Mouse (Mus musculus) liver, embryonic 14.5 days (tissue): ENCODE results near the gene Dusp10. TPM values are rescaled to one million over a fixed set of nuclear protein-coding genes. Genes with fewer than 3 reads are reported as not detected.

Source experiments
- ATAC-seq: fragments of 200-750 bp; cut with Nextera tagmentation; 2 replicates; pipeline ENCODE4 v1.8.0; 2017; ENCODE audit warnings: moderate number of reproducible peaks, mild to moderate bottlenecking, moderate library complexity; ENCODE audit not compliant: insufficient read depth
- DNase-seq, 3 experiments: peaks; one replicate each; pipeline ENCODE4 v3.0.0-alpha.2; 2012 to 2013; ENCODE audit warnings: low read depth in 3 of 3, low spot score in 3 of 3
- H3K27ac ChIP-seq: fragments of 300-500 bp; sonication (generic); 2 replicates; pipeline ENCODE4 v1.5.1; 2014; ENCODE audit warnings: moderate library complexity, mild to moderate bottlenecking, control low read depth, inconsistent platforms
- H3K27me3 ChIP-seq: fragments of 300-500 bp; sonication (generic); 2 replicates; pipeline ENCODE4 v1.6.1; 2014; ENCODE audit warnings: mild to moderate bottlenecking, low read length, moderate library complexity; ENCODE audit not compliant: control insufficient read depth, insufficient read depth
- H3K36me3 ChIP-seq: fragments of 300-500 bp; sonication (generic); replicated peaks from 2 replicates; pipeline ENCODE4 v1.6.1; 2014; ENCODE audit warnings: low read depth; ENCODE audit not compliant: control insufficient read depth, insufficient read depth
- H3K4me1 ChIP-seq, 2 experiments: fragments of 200-500 bp in 1 of 2; fragments of 300-500 bp in 1 of 2; sonication (generic) in 1 of 2; replicated peaks; 2 replicates each; pipeline ENCODE4 v1.6.1; 2012 to 2014; ENCODE audit warnings: antibody characterized with exemption in 1 of 2, inconsistent platforms in 1 of 2, low read length in 1 of 2; ENCODE audit not compliant: control insufficient read depth in 2 of 2, insufficient read depth in 2 of 2
- H3K4me2 ChIP-seq: fragments of 300-500 bp; sonication (generic); 2 replicates; pipeline ENCODE4 v1.6.1; 2014; ENCODE audit warnings: low read depth, mild to moderate bottlenecking, control low read depth, moderate library complexity
- H3K4me3 ChIP-seq, 2 experiments: fragments of 200-500 bp in 1 of 2; fragments of 300-500 bp in 1 of 2; sonication (generic) in 1 of 2; 2 replicates each; pipeline ENCODE4 v1.5.1; 2012 to 2014; ENCODE audit warnings: low read depth in 2 of 2, low read length in 2 of 2, mild to moderate bottlenecking in 2 of 2, control low read depth in 1 of 2, inconsistent platforms in 1 of 2, moderate library complexity in 1 of 2; ENCODE audit not compliant: insufficient read depth in 1 of 2
- H3K9ac ChIP-seq: fragments of 300-500 bp; sonication (generic); replicated peaks from 2 replicates; pipeline ENCODE4 v1.6.1; 2014; ENCODE audit warnings: mild to moderate bottlenecking, control low read depth, moderate library complexity
- H3K9me3 ChIP-seq: fragments of 300-500 bp; sonication (generic); 2 replicates; pipeline ENCODE4 v1.6.1; 2016; ENCODE audit warnings: low read length, mixed read lengths; ENCODE audit not compliant: control insufficient read depth
- CTCF ChIP-seq: IDR thresholded peaks from 2 replicates; pipeline ENCODE4 v1.5.1; 2016; ENCODE audit warnings: antibody characterized with exemption, low read depth, control low read depth
- EP300 ChIP-seq: IDR thresholded peaks from 2 replicates; pipeline ENCODE4 v1.6.1; 2016; ENCODE audit warnings: antibody characterized with exemption, low read depth
- WGBS: fragments of 180-500 bp; shearing (Covaris S2); extraction: QIAGEN DNeasy Blood & Tissue Kit; methylation state at CpG from one replicate; pipeline ENCODE4 v1.1.7; 2014; ENCODE audit not compliant: insufficient replicate concordance; 5-methylcytosine and 5-hydroxymethylcytosine counted together
- polyA plus RNA-seq, 2 experiments: library from polyadenylated mRNA; depleted of rRNA in 1 of 2; stranded (reverse) in 1 of 2; unstranded in 1 of 2; fragments of >200 nt; fragmentation: Nextera tagmentation in 1 of 2; extraction: Ambion mirVana in 1 of 2; gene quantifications; 2 replicates each; pipeline versions ENCODE4 v1.2.1 to v1.2.3; 2012 to 2014

The Dusp10 gene
- polyA plus RNA-seq, 2 experiments, result 2.0 to 2.7 TPM

DNA sequence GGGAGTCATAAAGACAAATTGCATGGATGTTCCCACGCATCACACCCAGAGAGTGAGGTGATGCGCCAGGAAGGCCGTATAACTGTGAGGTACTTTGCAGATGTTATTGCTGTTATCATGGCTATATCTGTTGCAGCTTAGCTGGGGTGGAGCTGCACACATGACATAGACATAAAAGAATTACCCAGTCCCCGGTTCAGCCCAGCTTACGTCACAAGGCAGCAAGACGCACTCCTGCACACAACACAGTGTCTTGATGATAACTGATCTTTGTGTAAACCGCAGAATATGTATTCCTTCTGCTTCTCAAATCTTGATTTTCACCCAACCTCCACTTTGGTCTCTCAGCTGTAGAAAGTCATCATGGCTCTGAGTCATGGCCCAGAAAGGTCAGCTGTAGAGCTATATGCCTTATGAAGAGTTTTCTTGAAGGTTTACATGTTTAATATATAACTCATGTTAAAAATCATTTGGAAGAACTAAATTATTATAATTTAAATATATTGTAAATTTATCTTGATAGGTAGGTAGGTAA is 25.3 kb upstream of the Dusp10 start:
- Histone ChIP-seq H3K9me3 (no peaks in the 10 kb centered on the region), H3K36me3 (no peaks in the 10 kb centered on the region), H3K4me2 (no peak overlapping the region), H3K4me1 (no peaks in the 10 kb centered on the region), H3K27me3 (no peaks in the 10 kb centered on the region), H3K27ac (no peak overlapping the region), H3K4me3 (no peak overlapping the region), H3K9ac (no peak overlapping the region)
- DNase-seq (no peak), ATAC-seq (no peak)
- WGBS, result 79% methylated on average over 7 of the region's 7 CpGs
- TF ChIP-seq EP300 (no peak), CTCF (no peak)

DNA sequence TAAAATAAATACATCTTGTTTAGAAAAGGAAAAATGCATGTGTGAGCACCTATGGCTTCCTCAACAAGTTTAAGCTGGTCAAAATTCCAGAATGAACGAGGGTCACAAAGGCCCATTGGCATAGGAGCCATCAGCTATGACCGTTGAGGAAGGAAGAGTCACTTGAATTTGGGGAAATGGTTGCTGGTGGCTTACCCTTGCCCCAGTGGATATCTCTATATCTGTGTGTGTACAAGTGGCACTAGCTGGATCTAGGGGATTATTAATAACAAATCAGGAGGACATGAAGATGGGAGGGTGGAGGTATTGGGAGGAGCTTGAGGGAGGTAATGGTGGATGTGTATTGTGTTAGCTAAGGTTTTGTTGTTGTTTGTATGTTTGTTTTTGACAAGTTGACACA is 21.2 kb upstream of the Dusp10 start:
- 49% methylated on average over 2 of the region's 2 CpGs for WGBS

DNA sequence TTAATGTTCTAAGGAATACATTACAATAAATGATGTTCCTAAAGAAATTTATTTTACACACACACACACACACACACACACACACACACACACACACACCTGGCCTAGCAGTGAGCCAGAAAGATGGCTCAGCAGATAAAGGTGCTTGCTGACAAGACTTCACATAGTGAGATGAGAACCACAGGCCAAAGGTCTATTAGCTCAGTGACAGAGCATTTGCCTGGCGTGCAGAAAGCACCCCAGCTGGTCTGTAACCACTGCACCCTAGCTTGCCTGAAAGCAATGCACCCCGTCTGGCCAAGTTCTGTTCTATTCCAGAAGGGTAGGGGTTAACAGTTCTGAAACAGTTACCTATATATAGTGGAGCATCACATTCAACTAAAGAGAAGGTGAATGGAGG is 15.9 kb upstream of the Dusp10 start:
- no peak overlapping the region for H3K4me2 ChIP-seq
- TF ChIP-seq CTCF, result no peak
- no peak for TF ChIP-seq EP300
- no peak overlapping the region for H3K27ac ChIP-seq
- ATAC-seq, result no peak
- no peaks in the 10 kb centered on the region for H3K27me3 ChIP-seq
- no peak overlapping the region for H3K9ac ChIP-seq
- H3K36me3 ChIP-seq, result no peaks in the 10 kb centered on the region
- no peaks in the 10 kb centered on the region for H3K9me3 ChIP-seq
- no peaks in the 10 kb centered on the region for H3K4me1 ChIP-seq
- WGBS, result 29% methylated on average over 2 of the region's 2 CpGs
- H3K4me3 ChIP-seq, result no peak overlapping the region
- no peak for DNase-seq

More for the DNA sequence above, 21.2 kb upstream of the Dusp10 start:
- no peaks in the 10 kb centered on the region for H3K36me3 ChIP-seq
- no peaks in the 10 kb centered on the region for H3K4me1 ChIP-seq
- no peaks in the 10 kb centered on the region for H3K27me3 ChIP-seq
- H3K9me3 ChIP-seq, result no peaks in the 10 kb centered on the region
- no peak overlapping the region for H3K4me2 ChIP-seq
- no peak overlapping the region for H3K27ac ChIP-seq
- ATAC-seq, result no peak
- H3K9ac ChIP-seq, result no peak overlapping the region
- no peak for DNase-seq
- TF ChIP-seq EP300 (no peak), CTCF (no peak)
- no peak overlapping the region for H3K4me3 ChIP-seq

DNA sequence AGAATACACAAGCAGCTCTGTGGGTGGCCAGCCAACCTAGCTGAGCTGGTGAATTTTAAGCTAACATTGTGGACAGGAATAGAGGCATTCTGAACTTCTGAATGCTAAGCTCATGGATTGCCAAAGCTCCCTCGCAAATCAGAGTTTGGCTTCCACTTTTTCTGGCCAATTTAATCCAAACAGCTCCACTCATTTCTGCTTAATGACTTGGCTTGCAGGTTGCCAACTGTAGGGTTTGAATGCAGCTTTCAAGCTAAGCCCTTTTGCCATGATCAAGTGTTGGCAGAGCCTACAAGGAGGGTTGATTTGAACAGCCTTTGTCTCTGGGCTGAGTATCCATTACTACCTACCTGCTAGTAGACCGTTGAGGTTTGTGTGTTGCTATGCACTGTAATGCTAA is 10.6 kb upstream of the Dusp10 start:
- H3K4me2 ChIP-seq, result no peak overlapping the region
- no peak overlapping the region for H3K27ac ChIP-seq
- no peaks in the 10 kb centered on the region for H3K4me1 ChIP-seq
- no peak overlapping the region for H3K4me3 ChIP-seq
- ATAC-seq, result no peak
- H3K9ac ChIP-seq, result no peak overlapping the region
- DNase-seq, result no peak
- no peaks in the 10 kb centered on the region for H3K27me3 ChIP-seq
- no peak for TF ChIP-seq CTCF
- TF ChIP-seq EP300, result no peak
- no peaks in the 10 kb centered on the region for H3K9me3 ChIP-seq
- WGBS, result 53% methylated on average over 2 of the region's 2 CpGs
- no peaks in the 10 kb centered on the region for H3K36me3 ChIP-seq

DNA sequence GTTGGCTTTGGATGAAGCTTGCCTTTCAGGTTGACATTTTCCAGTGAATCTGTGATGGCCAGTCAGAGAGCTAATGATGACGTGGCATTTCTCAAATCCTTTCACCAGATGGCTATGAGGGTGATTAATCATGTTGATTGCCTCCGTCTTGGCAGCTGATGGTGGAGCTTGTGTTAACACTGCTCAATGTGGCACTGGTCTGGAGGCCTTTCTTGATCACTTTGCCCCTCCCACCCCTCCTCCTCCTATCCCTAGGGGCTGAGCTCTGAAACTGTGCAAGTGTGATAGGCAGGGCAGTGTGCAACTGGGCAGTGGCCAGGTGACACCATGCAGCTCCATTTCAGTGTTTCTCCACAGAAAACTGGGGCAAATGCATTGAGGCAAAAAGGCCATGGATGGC is 8.8 kb upstream of the Dusp10 start:
- H3K4me2 ChIP-seq, result no peak overlapping the region
- no peak for ATAC-seq
- no peaks in the 10 kb centered on the region for H3K4me1 ChIP-seq
- H3K27ac ChIP-seq, result no peak overlapping the region
- WGBS, result 55% methylated on average over 2 of the region's 2 CpGs
- H3K9ac ChIP-seq, result no peak overlapping the region
- DNase-seq, result no peak
- H3K36me3 ChIP-seq, result no peaks in the 10 kb centered on the region
- no peak overlapping the region for H3K4me3 ChIP-seq
- H3K27me3 ChIP-seq, result no peaks in the 10 kb centered on the region
- H3K9me3 ChIP-seq, result no peaks in the 10 kb centered on the region
- TF ChIP-seq EP300 (no peak), CTCF (no peak)
